In genomic region chr8:109467516-109467915, GRCm38 (mm10) we compare ENCODE assay signal across 11 mouse cellular contexts. TPM values are rescaled to one million over a fixed set of nuclear protein-coding genes. Genes with fewer than 3 reads are reported as not detected.
DNase-seq lines count a peak whose midpoint lies in the region; ATAC-seq and TF ChIP-seq lines count a peak whose summit lies in the region.
"Had no signal": no experiment of that assay in that cellular context is flagged by ENCODE, and none has a peak within 500 bp of the region (broad histone marks: within the 10 kb centered on the region; RNA-seq: fewer than 3 reads in every experiment).

No protein-coding gene starts in this region.

- WGBS in hindbrain, postnatal 0 days = 24% methylated on average over 5 of the region's 5 CpGs

- no peak for ATAC-seq in hindbrain, postnatal 0 days
- no peak for ATAC-seq in megakaryocyte progenitor cell, adult 5-6 weeks (replicated peaks; ENCODE audit: poor library complexity)

- H3K9ac ChIP-seq in hindbrain, postnatal 0 days (replicated peaks; ENCODE audit: low read length) = no peak overlapping the region
- H3K9ac ChIP-seq: liver, embryonic 15.5 days had no signal

- H3K27me3 ChIP-seq in E14TG2a.4 (ENCODE audit: insufficient read depth, low read length) = 0 out of 2 replicates have a peak, but pooled peaks cover 3% of the 10 kb centered on the region
- H3K27me3 ChIP-seq in hindbrain, postnatal 0 days (ENCODE audit: insufficient read depth, low read length) = no peaks in the 10 kb centered on the region
- H3K27me3 ChIP-seq: liver, embryonic 15.5 days had no signal

- H3K36me3 ChIP-seq in E14TG2a.4 (ENCODE audit: insufficient read depth, low read length) = no peaks in the 10 kb centered on the region
- H3K36me3 ChIP-seq in hindbrain, postnatal 0 days (ENCODE audit: insufficient read depth, low read length) = no peaks in the 10 kb centered on the region
- H3K36me3 ChIP-seq: liver, embryonic 15.5 days had no signal

- H3K4me3 ChIP-seq in layer of hippocampus, adult 2 months = no peak overlapping the region
- H3K4me3 ChIP-seq in E14TG2a.4 (replicated peaks; ENCODE audit: low read length) = no peak overlapping the region
- H3K4me3 ChIP-seq in hindbrain, postnatal 0 days (ENCODE audit: low read length) = no peak overlapping the region
- H3K4me3 ChIP-seq: erythroblast, embryonic 14.5 days; liver, embryonic 15.5 days had no signal

- H3K27ac ChIP-seq in layer of hippocampus, adult 2 months = no peak overlapping the region
- no peak overlapping the region for H3K27ac ChIP-seq in hindbrain, postnatal 0 days
- H3K27ac ChIP-seq: liver, embryonic 15.5 days had no signal

- H3K9me3 ChIP-seq in E14TG2a.4 (ENCODE audit: low read length) = no peaks in the 10 kb centered on the region
- no peaks in the 10 kb centered on the region for H3K9me3 ChIP-seq in hindbrain, postnatal 0 days (ENCODE audit: low read length)
- H3K9me3 ChIP-seq: liver, embryonic 15.5 days had no signal

- peak; percentile 49 to 53 for DNase-seq in cerebellum, postnatal 10 days
- DNase-seq in cerebellum, postnatal 25 days = no peak
- peak in 1 of 2 experiments; percentile 19 for DNase-seq in layer of hippocampus, adult 2 months (ENCODE audit: low spot score in 2 of 2)
- no peak for DNase-seq in layer of hippocampus, adult 9-10 months (ENCODE audit: low spot score)
- DNase-seq in hindbrain, postnatal 0 days (ENCODE audit: low spot score) = peak; percentile 78
- no peak for DNase-seq in spleen, adult 18-20 months

- peaks cover 52% of the 10 kb centered on the region for H3K4me1 ChIP-seq in E14TG2a.4 (replicated peaks; ENCODE audit: low read depth, low read length)
- peaks cover 22% of the 10 kb centered on the region; the same call in 1 of the 2 replicates for H3K4me1 ChIP-seq in hindbrain, postnatal 0 days (ENCODE audit: insufficient read depth, low read length)
- H3K4me1 ChIP-seq: liver, embryonic 15.5 days had no signal

- peak; percentile 85 for TF ChIP-seq CTCF in layer of hippocampus, adult 2 months (conservative IDR thresholded peaks at IDR 0.05)
- peak; percentile 32 for TF ChIP-seq CTCF in E14TG2a.4 (conservative IDR thresholded peaks at IDR 0.05; ENCODE audit: low read length)
- peak; percentile 81 for TF ChIP-seq CTCF in hindbrain, postnatal 0 days (IDR thresholded peaks at IDR 0.05; ENCODE audit: low read depth)

- no peak overlapping the region for H3K4me2 ChIP-seq in hindbrain, postnatal 0 days (ENCODE audit: low read depth, low read length)
- H3K4me2 ChIP-seq: liver, embryonic 15.5 days had no signal

RNA-seq across cellular contexts. Expression of gene Pmfbp1, which starts 26.3 kb away (rescaled TPM):
- total RNA-seq in layer of hippocampus, adult 2 months (2021) = under 1 TPM; 0.10 to 0.12 TPM
- 2.0 and 2.9 TPM in 2 replicates for total RNA-seq in hindbrain, postnatal 0 days (2014; rRNA removed)
- 1.2 and 1.3 TPM in 2 replicates for polyA plus RNA-seq in hindbrain, postnatal 0 days (2015; fragmentation: Nextera tagmentation; extraction: Ambion mirVana)
- not detected in 2 replicates for total RNA-seq in megakaryocyte progenitor cell, adult 5-6 weeks (2015)
- not detected in 2 replicates for total RNA-seq in megakaryocyte progenitor cell, adult 5-6 weeks (2017)
- total RNA-seq: heart, adult 8-10 months had no signal
- polyA plus RNA-seq: erythroblast, embryonic 14.5 days; liver, embryonic 15.5 days had no signal

Comparison
In these comparisons a context has a peak if more than half of its experiments do, and no peak if none do; other contexts are left out.
1. DNase-seq: peak in cerebellum, postnatal 10 days (2 of 2) and hindbrain, postnatal 0 days (single experiment); none in cerebellum, postnatal 25 days (0 of 2), layer of hippocampus, adult 9-10 months (single experiment) and spleen, adult 18-20 months (0 of 2).
2. CTCF ChIP-seq: peak in every context shown above with its lines; median percentile 85 in layer of hippocampus, adult 2 months; 81 in hindbrain, postnatal 0 days; 32 in E14TG2a.4.